8 mouse cellular contexts compared by ENCODE assay signal in genomic region chr19:7268722-7269090, GRCm38 (mm10). TPM values are rescaled to one million over a fixed set of nuclear protein-coding genes. Genes with fewer than 3 reads are reported as not detected.
DNase-seq lines count a peak whose midpoint lies in the region; ATAC-seq and TF ChIP-seq lines count a peak whose summit lies in the region.

No protein-coding gene starts in this region.

- WGBS in intestine, embryonic 16.5 days = 0% methylated on average over 30 of the region's 30 CpGs
- WGBS in liver, embryonic 11.5 days = under 1% methylated on average over 30 of the region's 30 CpGs

- DNase-seq in 416B (ENCODE audit: low read depth) = peak; percentile 86
- peak; percentile 90 for DNase-seq in R1 (ENCODE audit: low read depth, low spot score)
- peak; percentile 79 to 86 for DNase-seq in gastrocnemius, postnatal 4 days (ENCODE audit: low spot score in 2 of 2)
- DNase-seq in liver, embryonic 11.5 days (ENCODE audit: low spot score) = peak; percentile 88
- peak; percentile 93 for DNase-seq in testis, postnatal 10 days (ENCODE audit: low spot score)

- H3ac ChIP-seq in myocyte (ENCODE audit: control insufficient read depth, insufficient read length) = peak overlapping the region; percentile 67

- H3K27ac ChIP-seq in cortical plate, adult 2 months (ENCODE audit: insufficient read depth, low read length) = 0 out of 2 replicates have a peak overlapping the region, but pooled peaks have one; percentile 44
- peak overlapping the region; percentile 83 for H3K27ac ChIP-seq in intestine, embryonic 16.5 days (ENCODE audit: low read length)
- peak overlapping the region; percentile 86 for H3K27ac ChIP-seq in liver, embryonic 11.5 days (ENCODE audit: low read depth, low read length)

- H3K4me2 ChIP-seq in intestine, embryonic 16.5 days (ENCODE audit: low read depth, low read length) = peak overlapping the region; percentile 92
- peak overlapping the region; percentile 80 for H3K4me2 ChIP-seq in liver, embryonic 11.5 days
- H3K4me2 ChIP-seq in myocyte (ENCODE audit: low read depth) = peak overlapping the region; percentile 95

- peaks cover 6% of the 10 kb centered on the region for H3K79me2 ChIP-seq in myocyte (ENCODE audit: control insufficient read depth, insufficient read depth)

- ATAC-seq in intestine, embryonic 16.5 days = peak; percentile 24
- peak; percentile 64 for ATAC-seq in liver, embryonic 11.5 days (replicated peaks; ENCODE audit: low FRiP score)

- no peaks in the 10 kb centered on the region for H3K9me3 ChIP-seq in intestine, embryonic 16.5 days (ENCODE audit: control insufficient read depth, low read length)
- no peaks in the 10 kb centered on the region for H3K9me3 ChIP-seq in liver, embryonic 11.5 days (ENCODE audit: control insufficient read depth, low read length)

- H3K36me3 ChIP-seq in intestine, embryonic 16.5 days (ENCODE audit: control insufficient read depth, insufficient read depth, low read length) = peaks cover 11% of the 10 kb centered on the region
- peaks cover 15% of the 10 kb centered on the region for H3K36me3 ChIP-seq in liver, embryonic 11.5 days (ENCODE audit: control insufficient read depth, insufficient read depth, low read length)
- peaks cover 3% of the 10 kb centered on the region for H3K36me3 ChIP-seq in myocyte (ENCODE audit: control insufficient read depth, insufficient read depth)

- no peaks in the 10 kb centered on the region for H3K27me3 ChIP-seq in intestine, embryonic 16.5 days (replicated peaks; ENCODE audit: control insufficient read depth, insufficient read depth, low read length)
- no peaks in the 10 kb centered on the region for H3K27me3 ChIP-seq in liver, embryonic 11.5 days (replicated peaks; ENCODE audit: control insufficient read depth, insufficient read depth, low read length)
- no peaks in the 10 kb centered on the region for H3K27me3 ChIP-seq in myocyte (ENCODE audit: control insufficient read depth, insufficient read depth, insufficient read length)

- peak overlapping the region; percentile 57 for H3K4me3 ChIP-seq in cortical plate, adult 2 months (ENCODE audit: insufficient read depth, low read length)
- H3K4me3 ChIP-seq in intestine, embryonic 16.5 days (ENCODE audit: low read length) = peak overlapping the region; percentile 76
- H3K4me3 ChIP-seq in liver, embryonic 11.5 days (ENCODE audit: low read depth, low read length) = peak overlapping the region; percentile 61
- H3K4me3 ChIP-seq in myocyte = peak overlapping the region; percentile 52

- no peak for TF ChIP-seq POLR2A in cortical plate, adult 2 months (IDR thresholded peaks at IDR 0.05; ENCODE audit: extremely low read depth, insufficient read depth, low read length)
- no peak for TF ChIP-seq POLR2A in myocyte (IDR thresholded peaks at IDR 0.05; ENCODE audit: insufficient read length, low read depth)

- peak overlapping the region; percentile 87 for H3K9ac ChIP-seq in intestine, embryonic 16.5 days (ENCODE audit: low read depth, low read length)
- peak overlapping the region; percentile 71 for H3K9ac ChIP-seq in liver, embryonic 11.5 days (ENCODE audit: low read depth, low read length)

- peak; percentile 23 for TF ChIP-seq CTCF in cortical plate, adult 2 months (IDR thresholded peaks at IDR 0.05; ENCODE audit: extremely low read depth, insufficient read depth, low read length)

- no peaks in the 10 kb centered on the region; the same call in 1 of the 2 replicates for H3K4me1 ChIP-seq in cortical plate, adult 2 months (ENCODE audit: control insufficient read depth, insufficient read depth, low read length)
- peaks cover 49% of the 10 kb centered on the region for H3K4me1 ChIP-seq in intestine, embryonic 16.5 days (ENCODE audit: control insufficient read depth, insufficient read depth, low read length)
- peaks cover 40% of the 10 kb centered on the region for H3K4me1 ChIP-seq in liver, embryonic 11.5 days (replicated peaks; ENCODE audit: control insufficient read depth, insufficient read depth, low read length)

TF ChIP-seq in myocyte, 11 proteins besides CTCF, POLR2A, EP300 and RAD21:
- TF ChIP-seq TCF3 (IDR thresholded peaks at IDR 0.05; ENCODE audit: insufficient read length, low read depth) = no peak
- no peak for TF ChIP-seq CEBPB (IDR thresholded peaks at IDR 0.05; ENCODE audit: insufficient read depth, poor library complexity, severe bottlenecking)
- peak in 1 of 3 experiments; percentile 2 for TF ChIP-seq MYOD1 (IDR thresholded peaks at IDR 0.05; ENCODE audit: control insufficient read depth in 1 of 3, insufficient read length in 2 of 3, low read depth in 2 of 3)
- TF ChIP-seq POLR2AphosphoS2 (IDR thresholded peaks at IDR 0.05; ENCODE audit: insufficient read length, low read depth) = peak; percentile 15

RNA-seq across cellular contexts. Expression of gene Rcor2, which starts 1.6 kb away (rescaled TPM):
- 18.9 and 21.8 TPM in 2 replicates for polyA plus RNA-seq in cortical plate, adult 2 months (2012; rRNA removed)
- 10 to 100 TPM; 11.0 to 13.1 TPM for total RNA-seq in gastrocnemius, postnatal 4 days (2021)
- polyA plus RNA-seq in intestine, embryonic 16.5 days (2015; fragmentation: Nextera tagmentation; extraction: Ambion mirVana) = 6.5 and 9.0 TPM in 2 replicates
- 7.5 and 8.7 TPM in 2 replicates for polyA plus RNA-seq in liver, embryonic 11.5 days (2014; fragmentation: Nextera tagmentation; extraction: Ambion mirVana)
- 34.1 TPM for polyA plus RNA-seq in myocyte (2012; fragmentation: generic; extraction: Trizol)

RNA-seq across cellular contexts. Expression of gene Naa40, which starts 27.7 kb away (rescaled TPM):
- 62.4 and 64.7 TPM in 2 replicates for polyA plus RNA-seq in cortical plate, adult 2 months (2012; rRNA removed)
- total RNA-seq in gastrocnemius, postnatal 4 days (2021) = 10 to 100 TPM; 20.1 to 22.4 TPM
- polyA plus RNA-seq in intestine, embryonic 16.5 days (2015; fragmentation: Nextera tagmentation; extraction: Ambion mirVana) = 48.4 and 51.9 TPM in 2 replicates
- polyA plus RNA-seq in liver, embryonic 11.5 days (2014; fragmentation: Nextera tagmentation; extraction: Ambion mirVana) = 70.7 and 76.0 TPM in 2 replicates
- 10.3 TPM for polyA plus RNA-seq in myocyte (2012; fragmentation: generic; extraction: Trizol)

RNA-seq across cellular contexts. Expression of gene Cox8a, which starts 51.3 kb away (rescaled TPM):
- 1,448 and 1,495 TPM in 2 replicates for polyA plus RNA-seq in cortical plate, adult 2 months (2012; rRNA removed)
- total RNA-seq in gastrocnemius, postnatal 4 days (2021) = 100 to 1,000 TPM; 437 to 448 TPM
- polyA plus RNA-seq in intestine, embryonic 16.5 days (2015; fragmentation: Nextera tagmentation; extraction: Ambion mirVana) = 1,467 and 1,508 TPM in 2 replicates
- polyA plus RNA-seq in liver, embryonic 11.5 days (2014; fragmentation: Nextera tagmentation; extraction: Ambion mirVana) = 1,017 and 1,108 TPM in 2 replicates
- polyA plus RNA-seq in myocyte (2012; fragmentation: generic; extraction: Trizol) = 1,011 TPM

Comparison
In these comparisons a context has a peak if more than half of its experiments do, and no peak if none do; other contexts are left out.
1. Peak in every context shown above with its lines: DNase-seq, ATAC-seq, H3K4me3 ChIP-seq and H3K27ac ChIP-seq.